Mouse (Mus musculus) liver, embryonic 14.5 days (tissue): ENCODE results near the gene Cyp2d22. TPM values are rescaled to one million over a fixed set of nuclear protein-coding genes. Genes with fewer than 3 reads are reported as not detected.
A peak's percentile ranks its signal among the peaks of the same experiment; 100 is the strongest.
"Not testable (repeated sequence)": the region's sequence is repeated elsewhere in the genome, so short reads cannot be mapped to it uniquely, and the experiment has no call there.

Source experiments
- ATAC-seq: fragments of 200-750 bp; cut with Nextera tagmentation; 2 replicates; pipeline ENCODE4 v1.8.0; 2017; ENCODE audit warnings: moderate number of reproducible peaks, mild to moderate bottlenecking, moderate library complexity; ENCODE audit not compliant: insufficient read depth
- DNase-seq, 3 experiments: peaks; one replicate each; pipeline ENCODE4 v3.0.0-alpha.2; 2012 to 2013; ENCODE audit warnings: low read depth in 3 of 3, low spot score in 3 of 3
- H3K27ac ChIP-seq: fragments of 300-500 bp; sonication (generic); 2 replicates; pipeline ENCODE4 v1.5.1; 2014; ENCODE audit warnings: moderate library complexity, mild to moderate bottlenecking, control low read depth, inconsistent platforms
- H3K27me3 ChIP-seq: fragments of 300-500 bp; sonication (generic); 2 replicates; pipeline ENCODE4 v1.6.1; 2014; ENCODE audit warnings: mild to moderate bottlenecking, low read length, moderate library complexity; ENCODE audit not compliant: control insufficient read depth, insufficient read depth
- H3K36me3 ChIP-seq: fragments of 300-500 bp; sonication (generic); replicated peaks from 2 replicates; pipeline ENCODE4 v1.6.1; 2014; ENCODE audit warnings: low read depth; ENCODE audit not compliant: control insufficient read depth, insufficient read depth
- H3K4me1 ChIP-seq, 2 experiments: fragments of 200-500 bp in 1 of 2; fragments of 300-500 bp in 1 of 2; sonication (generic) in 1 of 2; replicated peaks; 2 replicates each; pipeline ENCODE4 v1.6.1; 2012 to 2014; ENCODE audit warnings: antibody characterized with exemption in 1 of 2, inconsistent platforms in 1 of 2, low read length in 1 of 2; ENCODE audit not compliant: control insufficient read depth in 2 of 2, insufficient read depth in 2 of 2
- H3K4me2 ChIP-seq: fragments of 300-500 bp; sonication (generic); 2 replicates; pipeline ENCODE4 v1.6.1; 2014; ENCODE audit warnings: low read depth, mild to moderate bottlenecking, control low read depth, moderate library complexity
- H3K4me3 ChIP-seq, 2 experiments: fragments of 200-500 bp in 1 of 2; fragments of 300-500 bp in 1 of 2; sonication (generic) in 1 of 2; 2 replicates each; pipeline ENCODE4 v1.5.1; 2012 to 2014; ENCODE audit warnings: low read depth in 2 of 2, low read length in 2 of 2, mild to moderate bottlenecking in 2 of 2, control low read depth in 1 of 2, inconsistent platforms in 1 of 2, moderate library complexity in 1 of 2; ENCODE audit not compliant: insufficient read depth in 1 of 2
- H3K9ac ChIP-seq: fragments of 300-500 bp; sonication (generic); replicated peaks from 2 replicates; pipeline ENCODE4 v1.6.1; 2014; ENCODE audit warnings: mild to moderate bottlenecking, control low read depth, moderate library complexity
- H3K9me3 ChIP-seq: fragments of 300-500 bp; sonication (generic); 2 replicates; pipeline ENCODE4 v1.6.1; 2016; ENCODE audit warnings: low read length, mixed read lengths; ENCODE audit not compliant: control insufficient read depth
- CTCF ChIP-seq: IDR thresholded peaks from 2 replicates; pipeline ENCODE4 v1.5.1; 2016; ENCODE audit warnings: antibody characterized with exemption, low read depth, control low read depth
- EP300 ChIP-seq: IDR thresholded peaks from 2 replicates; pipeline ENCODE4 v1.6.1; 2016; ENCODE audit warnings: antibody characterized with exemption, low read depth
- WGBS: fragments of 180-500 bp; shearing (Covaris S2); extraction: QIAGEN DNeasy Blood & Tissue Kit; methylation state at CpG from one replicate; pipeline ENCODE4 v1.1.7; 2014; ENCODE audit not compliant: insufficient replicate concordance; 5-methylcytosine and 5-hydroxymethylcytosine counted together
- polyA plus RNA-seq, 2 experiments: library from polyadenylated mRNA; depleted of rRNA in 1 of 2; stranded (reverse) in 1 of 2; unstranded in 1 of 2; fragments of >200 nt; fragmentation: Nextera tagmentation in 1 of 2; extraction: Ambion mirVana in 1 of 2; gene quantifications; 2 replicates each; pipeline versions ENCODE4 v1.2.1 to v1.2.3; 2012 to 2014

The Cyp2d22 gene
- polyA plus RNA-seq, 2 experiments = 8.4 to 14.9 TPM

DNA sequence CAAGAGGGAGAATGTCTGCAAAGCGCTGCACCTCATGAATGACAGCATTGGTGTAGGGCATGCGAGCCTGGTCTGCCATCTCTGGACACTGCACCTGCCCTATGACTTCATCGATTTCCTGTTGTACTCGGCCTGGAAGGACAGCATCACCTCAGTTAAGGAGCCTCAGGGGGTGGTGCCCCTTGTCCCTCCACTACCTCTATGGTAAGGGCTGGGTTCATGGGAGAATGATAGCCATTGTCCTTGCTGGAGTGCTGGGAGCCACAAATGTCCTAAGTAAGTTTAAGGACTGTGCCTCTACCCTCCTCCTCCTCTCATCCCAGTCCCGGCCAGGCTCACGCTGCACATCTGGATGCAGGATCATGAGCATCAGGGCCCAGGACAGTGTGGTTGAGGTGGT, 7.6 kb downstream of the Cyp2d22 start:
- H3K4me2 ChIP-seq = no peak overlapping the region
- no peak overlapping the region for H3K27ac ChIP-seq
- no peak overlapping the region for H3K9ac ChIP-seq
- H3K4me3 ChIP-seq = no peak overlapping the region
- H3K36me3 ChIP-seq = no peaks in the 10 kb centered on the region
- H3K9me3 ChIP-seq = no peaks in the 10 kb centered on the region
- no peak for TF ChIP-seq CTCF
- TF ChIP-seq EP300 = no peak
- no peak for DNase-seq
- ATAC-seq = no peak
- no peaks in the 10 kb centered on the region for H3K27me3 ChIP-seq
- H3K4me1 ChIP-seq = peaks cover 0 to 2% of the 10 kb centered on the region in 2 experiments; a peak in 1 of 4 replicates
- WGBS = 70% methylated on average over 6 of the region's 6 CpGs

DNA sequence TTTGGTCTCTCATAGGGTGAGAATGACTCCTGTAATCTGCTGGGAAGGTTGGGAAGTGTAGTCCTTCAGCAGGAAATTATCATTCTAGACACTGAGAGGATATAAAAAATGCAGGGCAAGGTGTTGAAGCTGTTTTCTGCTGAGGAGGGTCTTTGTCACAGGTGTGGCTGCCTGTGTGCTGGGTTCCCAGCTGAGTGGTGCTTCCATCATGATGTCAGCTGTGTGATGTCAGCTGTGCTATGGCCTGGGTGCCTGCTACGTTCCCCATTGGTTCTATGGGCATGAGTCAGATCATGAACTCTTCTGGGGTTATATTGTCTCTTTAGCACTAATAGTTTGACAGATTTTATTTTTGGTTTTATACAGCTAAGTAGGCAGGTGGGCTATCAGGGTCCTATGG, 11.2 kb downstream of the Cyp2d22 start:
- TF ChIP-seq EP300 = no peak
- no peak for TF ChIP-seq CTCF
- Histone ChIP-seq H3K4me2 (no peak overlapping the region), H3K9ac (no peak overlapping the region), H3K9me3 (no peaks in the 10 kb centered on the region), H3K36me3 (no peaks in the 10 kb centered on the region), H3K27me3 (no peaks in the 10 kb centered on the region), H3K4me1 (no peaks in the 10 kb centered on the region), H3K27ac (no peak overlapping the region), H3K4me3 (no peak overlapping the region)
- no peak for DNase-seq
- no peak for ATAC-seq
- WGBS = 66% methylated on average over 1 of the region's 1 CpGs

DNA sequence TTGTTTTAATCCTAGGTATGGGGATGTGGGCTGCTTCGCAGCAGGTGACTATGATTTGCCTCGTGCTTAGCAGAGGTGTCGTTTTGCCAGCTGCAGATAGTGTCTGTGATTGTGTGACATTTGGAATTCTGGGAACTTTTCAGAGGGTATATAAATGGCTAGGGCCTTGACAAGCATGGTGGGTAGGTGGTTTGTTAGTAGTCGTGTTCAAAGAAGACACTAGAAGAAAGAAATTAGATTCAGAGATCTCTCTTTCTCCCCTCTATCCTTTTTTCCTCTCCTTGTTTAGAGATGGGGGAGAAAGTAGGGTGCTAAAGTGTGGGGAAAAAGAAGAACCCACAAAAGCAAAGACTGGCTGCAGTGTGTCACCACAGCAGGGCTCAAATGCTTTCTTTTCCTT, 11.9 kb downstream of the Cyp2d22 start:
- H3K9me3 ChIP-seq = no peaks in the 10 kb centered on the region
- no peak overlapping the region for H3K4me2 ChIP-seq
- H3K4me1 ChIP-seq = no peaks in the 10 kb centered on the region
- ATAC-seq = no peak
- TF ChIP-seq EP300 (no peak), CTCF (no peak)
- H3K27ac ChIP-seq = no peak overlapping the region
- H3K27me3 ChIP-seq = no peaks in the 10 kb centered on the region
- no peak overlapping the region for H3K4me3 ChIP-seq
- H3K36me3 ChIP-seq = no peaks in the 10 kb centered on the region
- no peak for DNase-seq
- 66% methylated on average over 4 of the region's 4 CpGs for WGBS
- no peak overlapping the region for H3K9ac ChIP-seq

DNA sequence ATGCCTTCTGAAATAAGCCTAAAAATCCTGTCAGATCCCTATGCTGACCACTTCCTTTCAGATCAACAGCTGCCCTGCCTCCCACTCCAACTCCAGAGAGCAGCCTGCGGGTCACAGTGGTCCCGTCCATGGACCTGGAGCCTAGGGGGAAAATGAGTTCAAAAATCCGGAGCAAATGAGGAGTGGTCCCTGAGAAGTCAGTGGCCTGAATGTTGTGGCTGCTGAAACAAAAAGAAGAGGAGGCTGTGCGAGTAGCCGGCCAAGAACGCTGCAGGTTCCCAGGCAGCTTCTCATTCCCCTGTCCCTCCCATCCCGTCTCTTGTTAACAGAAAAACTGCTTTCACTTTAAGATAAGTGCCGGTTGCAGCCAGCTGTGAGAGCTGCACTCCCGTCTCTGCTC, 15.5 kb downstream of the Cyp2d22 start:
- H3K27me3 ChIP-seq, H3K27ac ChIP-seq, H3K9me3 ChIP-seq, H3K9ac ChIP-seq, H3K4me3 ChIP-seq, H3K4me1 ChIP-seq, ATAC-seq, DNase-seq, H3K36me3 ChIP-seq: not testable (repeated sequence)
- peak overlapping the region; percentile 46 for H3K4me2 ChIP-seq
- 7% methylated on average over 6 of the region's 9 CpGs for WGBS

DNA sequence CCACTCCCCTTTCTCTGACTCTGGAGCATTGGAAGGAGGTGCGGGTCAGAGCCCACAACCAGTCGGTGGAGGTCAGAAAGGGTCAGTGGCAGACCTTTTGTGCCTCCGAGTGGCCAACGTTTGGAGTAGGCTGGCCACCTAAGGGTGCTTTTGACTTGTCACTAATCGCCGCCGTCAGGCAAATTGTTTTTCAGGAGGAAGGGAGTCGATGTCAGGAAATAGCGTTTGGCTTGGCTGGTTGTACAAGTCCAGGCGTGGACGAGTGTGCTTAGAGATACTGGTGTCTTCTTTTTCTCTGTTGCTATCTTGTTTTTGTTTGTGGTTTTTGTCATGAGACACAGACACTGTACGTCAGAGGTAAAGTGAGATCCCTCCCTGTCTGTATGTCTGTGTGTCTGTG, 16.3 kb downstream of the Cyp2d22 start:
- not testable (repeated sequence) for H3K27ac ChIP-seq, H3K4me1 ChIP-seq, H3K9me3 ChIP-seq, H3K36me3 ChIP-seq, H3K9ac ChIP-seq, H3K27me3 ChIP-seq, H3K4me3 ChIP-seq, ATAC-seq, DNase-seq, H3K4me2 ChIP-seq
- 12% methylated on average over 7 of the region's 12 CpGs for WGBS

DNA sequence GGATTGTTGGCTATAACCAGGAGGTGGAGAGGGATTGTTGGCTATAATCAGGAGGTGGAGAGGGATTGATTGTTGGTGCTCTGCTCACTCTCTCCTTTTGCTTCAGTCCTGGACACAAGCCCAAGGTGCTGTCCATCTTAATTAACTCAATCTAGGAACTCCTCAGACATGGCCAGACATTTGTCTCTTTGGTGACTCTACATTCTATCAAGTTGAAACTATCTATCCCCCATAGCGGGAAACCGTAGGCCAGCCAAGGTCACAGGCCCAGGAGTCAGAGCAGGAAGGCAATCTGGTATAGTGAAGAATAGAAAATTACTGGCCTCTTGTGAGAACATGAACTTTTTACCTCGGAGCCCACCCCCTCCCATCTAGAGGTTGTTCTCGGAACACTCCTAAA, 17.8 kb downstream of the Cyp2d22 start:
- Histone ChIP-seq H3K4me2 (no peak overlapping the region), H3K4me3 (no peak overlapping the region), H3K4me1 (peaks cover 0 to 5% of the 10 kb centered on the region in 2 experiments; a peak in 2 of 4 replicates), H3K27ac (no peak overlapping the region), H3K9ac (no peak overlapping the region), H3K27me3 (no peaks in the 10 kb centered on the region), H3K36me3 (no peaks in the 10 kb centered on the region), H3K9me3 (no peaks in the 10 kb centered on the region)
- ATAC-seq (no peak), DNase-seq (no peak)
- no peak for TF ChIP-seq EP300
- no peak for TF ChIP-seq CTCF
- WGBS = 78% methylated on average over 3 of the region's 4 CpGs
